Mouse (Mus musculus) lung, adult 2 months (tissue): ENCODE data around the gene Bcl2.

Source experiments
- CTCF ChIP-seq: fragments of 200-500 bp; IDR thresholded peaks from 2 replicates; pipeline ENCODE4 v1.5.1; 2011; ENCODE audit warnings: mild to moderate bottlenecking, low read length, control low read depth; ENCODE audit not compliant: insufficient read depth
- POLR2A ChIP-seq: fragments of 200-500 bp; IDR thresholded peaks from 2 replicates; pipeline ENCODE4 v1.6.1; 2011; ENCODE audit warnings: low read depth, mild to moderate bottlenecking, control low read depth, low read length, borderline replicate concordance; ENCODE audit errors: extremely low read depth

DNA sequence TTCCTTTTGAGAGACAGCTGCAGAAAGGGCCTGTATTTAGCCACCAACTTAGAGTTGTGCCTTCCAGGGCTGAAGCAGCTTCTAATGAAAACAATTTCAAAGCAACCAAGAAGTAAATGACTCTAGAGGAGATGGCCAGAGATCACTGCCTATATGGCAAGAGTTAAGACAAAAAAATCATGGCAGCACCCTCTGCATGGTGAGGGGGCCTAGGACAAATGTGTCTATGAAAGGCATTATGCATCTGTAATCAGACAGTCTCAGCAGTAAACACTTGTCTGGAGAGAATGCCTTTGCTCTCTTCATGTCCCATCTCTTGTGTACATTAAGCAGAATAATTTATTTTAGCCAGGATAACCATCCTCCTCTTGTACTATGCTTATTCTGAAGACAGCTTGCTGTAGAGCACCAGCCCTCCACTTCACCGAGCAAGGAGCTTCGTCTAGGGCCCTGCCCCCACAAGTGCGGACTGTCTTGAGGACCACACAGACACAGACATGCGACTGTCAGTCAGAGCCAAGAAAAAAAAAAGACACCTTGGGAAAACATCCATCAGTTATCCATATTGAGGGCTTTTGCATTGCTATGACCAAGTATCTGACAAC is 126.1 kb downstream of the Bcl2 start:
- no peak for TF ChIP-seq CTCF
- TF ChIP-seq POLR2A = no peak
